Mouse (Mus musculus) brain, adult 10 weeks (tissue): ENCODE measurements around the gene Zbtb5. TPM values are rescaled to one million over a fixed set of nuclear protein-coding genes. Genes with fewer than 3 reads are reported as not detected.

Experiments
- polyA plus RNA-seq: library from polyadenylated mRNA; stranded (reverse); fragments of 350-450 nt; fragmentation: Illumina TruSeq; extraction: RNeasy Lipid Tissue Mini Kit (QIAGEN cat#74804); gene quantifications from one replicate; pipeline ENCODE4 v1.2.3, GENCODE M21; 2015; ENCODE audit warnings: low read depth, low replicate concordance

The Zbtb5 gene
- 7.2 TPM for polyA plus RNA-seq

GRCm38 (mm10) chr4:45012105-45012975 lies at the start of gene Zbtb5:
Zbtb5 (minus strand) TSS chr4:45012412.

GRCm38 (mm10) chr4:45018452-45018980 lies 6.3 kb upstream of the Zbtb5 start, which contains the start of gene Polr1e:
Polr1e (plus strand) TSS chr4:45018583.

GRCm38 (mm10) chr4:44981280-44981973 lies 30.8 kb downstream of the Zbtb5 start, which contains the start of gene Grhpr:
Grhpr (plus strand) TSS chr4:44981395.

Other genes with a start within 250 kb of the Zbtb5 start
- gene Grhpr, start 31.0 kb downstream of the Zbtb5 start, polyA plus RNA-seq = 49.3 TPM
- gene Polr1e, start 6.2 kb upstream of the Zbtb5 start, polyA plus RNA-seq = 14.3 TPM
- gene Fbxo10, start 72.2 kb upstream of the Zbtb5 start, polyA plus RNA-seq = 21.3 TPM
- 170 TPM for gene Tomm5, start 95.7 kb upstream of the Zbtb5 start, polyA plus RNA-seq
- gene Frmpd1, start 172.5 kb upstream of the Zbtb5 start, polyA plus RNA-seq = 8.1 TPM